9 mouse cellular contexts compared by ENCODE assay signal in genomic region chr11:88582021-88582707, GRCm38 (mm10).
DNase-seq lines count a peak whose midpoint lies in the region; ATAC-seq lines count a peak whose summit lies in the region.
"Had no signal": no experiment of that assay in that cellular context is flagged by ENCODE, and none has a peak within 500 bp of the region (broad histone marks: within the 10 kb centered on the region; RNA-seq: fewer than 3 reads in every experiment).

No protein-coding gene starts in this region.

- H3K9ac ChIP-seq in forebrain, embryonic 16.5 days (replicated peaks; ENCODE audit: low read depth, low read length): peak overlapping the region; percentile 24; the same call in 1 of the 2 replicates
- H3K9ac ChIP-seq in liver, embryonic 12.5 days: no peak overlapping the region

- H3K27ac ChIP-seq in forebrain, embryonic 16.5 days (ENCODE audit: low read length): peak overlapping the region; percentile 83
- peak overlapping the region; percentile 58; the same call in 1 of the 2 replicates for H3K27ac ChIP-seq in liver, embryonic 12.5 days
- H3K27ac ChIP-seq: macrophage had no signal

- H3K36me3 ChIP-seq in forebrain, embryonic 16.5 days (ENCODE audit: control insufficient read depth, insufficient read depth): no peaks in the 10 kb centered on the region
- H3K36me3 ChIP-seq in liver, embryonic 12.5 days: no peaks in the 10 kb centered on the region

- no peaks in the 10 kb centered on the region for H3K27me3 ChIP-seq in forebrain, embryonic 16.5 days (replicated peaks; ENCODE audit: control insufficient read depth, insufficient read depth, low read length)
- H3K27me3 ChIP-seq in liver, embryonic 12.5 days (replicated peaks): no peaks in the 10 kb centered on the region

- H3K4me1 ChIP-seq in forebrain, embryonic 16.5 days (replicated peaks; ENCODE audit: control insufficient read depth, insufficient read depth, low read length): peaks cover 69% of the 10 kb centered on the region
- peaks cover 51% of the 10 kb centered on the region for H3K4me1 ChIP-seq in liver, embryonic 12.5 days

- H3K4me2 ChIP-seq in forebrain, embryonic 16.5 days (ENCODE audit: low read length): peak overlapping the region; percentile 33
- peak overlapping the region; percentile 24 for H3K4me2 ChIP-seq in liver, embryonic 12.5 days

- peak; percentile 76 for DNase-seq in urinary bladder, postnatal 14 days (ENCODE audit: low spot score)
- DNase-seq in urinary bladder, postnatal 10 days (ENCODE audit: low spot score): no peak
- DNase-seq in urinary bladder, postnatal 36 days (ENCODE audit: low spot score in 2 of 2): peak; percentile 48 to 52
- no peak for DNase-seq in left cerebral cortex, adult 11 months (ENCODE audit: low spot score)
- DNase-seq in layer of hippocampus, adult 9-11 months: no peak
- no peak for DNase-seq in yolk sac, embryonic 10.5 days (ENCODE audit: low spot score)

- 5% methylated on average over 13 of the region's 13 CpGs for WGBS in forebrain, embryonic 16.5 days
- 52% methylated on average over 13 of the region's 13 CpGs for WGBS in liver, embryonic 12.5 days (ENCODE audit: insufficient replicate concordance)

- ATAC-seq in forebrain, embryonic 16.5 days: no peak
- ATAC-seq in liver, embryonic 12.5 days: no peak

- no peaks in the 10 kb centered on the region for H3K9me3 ChIP-seq in forebrain, embryonic 16.5 days (ENCODE audit: control insufficient read depth, low read length)
- no peaks in the 10 kb centered on the region for H3K9me3 ChIP-seq in liver, embryonic 12.5 days (replicated peaks)

- H3K4me3 ChIP-seq in forebrain, embryonic 16.5 days (replicated peaks; ENCODE audit: low read length): no peak overlapping the region
- no peak overlapping the region for H3K4me3 ChIP-seq in liver, embryonic 12.5 days

Comparison
In these comparisons a context has a peak if more than half of its experiments do, and no peak if none do; other contexts are left out.
1. DNase-seq: peak in urinary bladder, postnatal 14 days (single experiment) and urinary bladder, postnatal 36 days (2 of 2); none in urinary bladder, postnatal 10 days (single experiment), left cerebral cortex, adult 11 months (single experiment), layer of hippocampus, adult 9-11 months (single experiment) and yolk sac, embryonic 10.5 days (single experiment).